Mouse (Mus musculus): ENCODE measurements around the gene St5.

St5 gene

GRCm38 (mm10) chr7:109609565-109610345, 93.7 kb downstream of the St5 start:
- DNase-seq (ENCODE audit: low read depth), result no peak

DNA sequence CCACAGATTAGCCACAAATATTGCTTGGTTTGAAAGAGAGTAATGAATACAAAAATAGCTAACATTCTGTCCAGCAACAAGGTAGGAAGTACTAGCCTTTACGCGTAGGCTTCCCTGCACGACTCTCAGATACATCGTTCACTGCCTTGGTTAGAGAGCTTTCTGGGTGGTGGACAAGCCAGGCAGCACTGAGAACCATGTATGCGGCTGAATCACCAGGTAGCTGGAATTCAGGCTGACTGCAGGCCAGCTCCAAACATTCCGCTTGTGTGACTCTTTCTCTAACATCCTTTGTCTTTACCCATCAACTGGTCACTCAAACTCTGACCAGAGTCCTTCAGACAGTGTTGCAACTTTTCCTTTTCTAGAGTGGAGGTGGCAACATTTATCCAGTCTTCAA, 94.6 kb downstream of the St5 start:
- no peak for DNase-seq (ENCODE audit: low read depth)

- DNase-seq (ENCODE audit: low read depth), result no peak
Observed at GRCm38 (mm10) chr7:109606994-109607610, 96.3 kb downstream of the St5 start.

DNA sequence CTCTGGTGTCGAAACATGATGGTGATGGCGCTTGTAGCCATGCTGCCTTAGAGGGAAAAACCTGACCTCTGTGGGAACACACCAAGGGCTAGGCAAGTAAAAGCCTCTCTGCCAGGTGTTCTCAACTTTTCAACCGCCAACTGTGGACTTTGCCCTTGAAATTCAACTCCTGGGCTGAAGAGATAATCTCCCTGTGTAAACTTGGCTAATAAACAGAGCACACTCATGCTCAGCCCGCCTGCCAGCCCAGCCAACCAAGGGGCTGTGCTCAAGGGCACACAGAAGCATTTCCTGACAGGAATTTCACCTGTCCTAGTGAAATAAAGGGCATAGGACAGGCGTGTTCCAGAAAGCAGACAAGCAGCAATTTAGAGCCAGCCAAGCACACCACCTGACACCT, 100.8 kb downstream of the St5 start:
- DNase-seq (ENCODE audit: low read depth), result no peak

GRCm38 (mm10) chr7:109602022-109602421, 101.4 kb downstream of the St5 start:
- DNase-seq (ENCODE audit: low read depth), result no peak

DNA sequence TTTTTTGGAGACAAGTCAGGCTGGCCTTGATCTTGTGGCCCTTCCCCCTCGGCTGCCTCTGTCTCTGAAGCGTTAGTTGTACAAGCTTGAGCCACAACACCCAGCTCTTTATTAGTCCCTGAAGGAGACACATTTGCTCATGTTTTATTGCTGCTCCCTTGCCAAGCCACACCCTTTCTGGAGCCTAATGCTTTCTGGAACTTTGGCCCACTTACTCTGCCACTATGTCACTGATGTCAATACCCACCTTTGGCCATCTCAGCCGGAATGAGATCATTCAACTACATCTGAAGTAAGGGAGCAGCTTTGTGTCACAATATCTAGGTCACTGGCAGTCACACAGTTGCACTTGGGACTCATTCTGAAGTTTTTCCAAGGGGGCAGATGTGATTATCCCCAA, 102.7 kb downstream of the St5 start:
- no peak for DNase-seq (ENCODE audit: low read depth)

DNA sequence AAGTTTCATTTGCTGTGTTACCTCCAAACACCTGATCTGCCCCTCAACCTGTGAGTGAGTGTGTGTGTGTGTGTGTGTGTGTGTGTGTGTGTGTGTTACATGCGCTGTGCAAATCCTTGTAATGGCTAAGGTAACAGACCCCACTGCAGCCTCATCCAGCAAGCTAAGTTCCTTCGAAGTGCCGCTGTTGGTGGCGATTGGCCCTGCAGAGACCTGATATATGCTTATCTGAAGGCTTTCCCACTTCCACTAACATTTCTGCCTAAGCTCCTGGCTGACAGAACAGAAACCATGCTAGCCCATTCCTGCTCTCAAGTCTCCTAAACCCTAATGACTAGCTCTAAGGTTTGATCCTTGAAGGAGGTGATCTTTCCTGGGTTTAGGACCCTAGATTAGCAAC, 103.4 kb downstream of the St5 start:
- DNase-seq (ENCODE audit: low read depth), result no peak

- no peak for DNase-seq (ENCODE audit: low read depth)
Observed at GRCm38 (mm10) chr7:109594845-109595531, 108.4 kb downstream of the St5 start.

GRCm38 (mm10) chr7:109593992-109594391, 109.4 kb downstream of the St5 start:
- no peak for DNase-seq (ENCODE audit: low read depth)

- no peak for DNase-seq (ENCODE audit: low read depth)
Observed at GRCm38 (mm10) chr7:109592184-109592583, 111.2 kb downstream of the St5 start.

- no peak for DNase-seq (ENCODE audit: low read depth)
Observed at GRCm38 (mm10) chr7:109590576-109590975, 112.8 kb downstream of the St5 start.

- no peak for DNase-seq (ENCODE audit: low read depth)
Observed at GRCm38 (mm10) chr7:109588990-109589389, 114.4 kb downstream of the St5 start.

DNA sequence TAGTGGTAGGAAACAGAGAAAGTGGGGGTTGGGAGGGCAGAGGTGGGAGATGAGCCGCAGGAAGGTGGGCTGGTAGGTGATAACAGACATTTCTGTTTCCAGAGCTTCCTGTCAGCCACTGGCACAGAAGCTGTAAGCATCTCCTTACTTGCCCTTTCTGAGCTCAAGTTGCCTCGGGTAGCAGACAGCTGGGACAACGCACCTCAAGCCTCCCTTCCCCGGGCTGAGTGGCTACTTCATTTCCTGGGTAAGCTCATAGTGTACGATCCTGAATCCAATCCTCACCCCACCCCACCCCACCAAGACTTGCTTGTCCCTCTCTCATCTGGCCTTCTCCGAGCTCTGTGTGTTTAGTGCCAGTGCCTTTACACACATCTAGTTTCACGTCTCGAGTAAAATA, 115.3 kb downstream of the St5 start:
- no peak for DNase-seq (ENCODE audit: low read depth)

DNA sequence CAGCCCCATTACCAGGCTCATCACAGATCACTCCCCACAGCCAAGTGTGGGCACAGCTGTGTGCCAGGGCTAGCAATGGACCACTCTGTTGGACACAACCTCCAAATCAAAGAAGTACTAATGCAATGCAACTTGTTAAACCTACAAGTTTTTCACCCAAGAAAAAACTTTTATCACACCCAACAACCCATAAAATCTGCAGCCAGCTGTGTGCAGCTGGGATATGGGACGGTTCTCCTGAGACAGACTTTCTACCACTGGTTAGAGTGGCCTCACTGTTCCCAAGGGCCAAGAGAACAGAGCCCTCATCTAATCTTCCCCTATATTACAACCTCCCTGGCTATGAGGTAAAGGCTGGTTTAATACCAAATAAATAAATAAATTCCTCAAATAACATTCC, 118.9 kb downstream of the St5 start:
- no peak for DNase-seq (ENCODE audit: low read depth)

DNA sequence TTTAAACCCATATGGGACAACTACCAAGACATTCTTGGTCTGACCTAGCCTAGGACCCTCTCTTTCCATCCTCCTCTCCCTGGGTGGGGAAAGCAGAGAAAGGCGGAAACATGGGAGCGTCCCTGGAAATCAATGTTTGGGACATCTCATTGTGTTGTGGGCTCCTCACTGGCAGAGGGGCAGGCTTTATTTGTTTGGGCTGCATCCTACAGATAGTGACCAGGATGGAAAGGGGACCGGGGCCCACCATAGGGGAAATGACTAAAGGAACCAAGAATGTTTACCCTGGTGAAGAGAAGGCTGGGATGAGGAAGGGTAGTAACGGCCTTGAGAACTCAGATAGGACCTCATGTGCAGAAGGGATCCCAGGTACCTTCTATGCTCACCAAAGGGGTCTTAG, 122.9 kb downstream of the St5 start:
- DNase-seq (ENCODE audit: low read depth), result no peak

DNA sequence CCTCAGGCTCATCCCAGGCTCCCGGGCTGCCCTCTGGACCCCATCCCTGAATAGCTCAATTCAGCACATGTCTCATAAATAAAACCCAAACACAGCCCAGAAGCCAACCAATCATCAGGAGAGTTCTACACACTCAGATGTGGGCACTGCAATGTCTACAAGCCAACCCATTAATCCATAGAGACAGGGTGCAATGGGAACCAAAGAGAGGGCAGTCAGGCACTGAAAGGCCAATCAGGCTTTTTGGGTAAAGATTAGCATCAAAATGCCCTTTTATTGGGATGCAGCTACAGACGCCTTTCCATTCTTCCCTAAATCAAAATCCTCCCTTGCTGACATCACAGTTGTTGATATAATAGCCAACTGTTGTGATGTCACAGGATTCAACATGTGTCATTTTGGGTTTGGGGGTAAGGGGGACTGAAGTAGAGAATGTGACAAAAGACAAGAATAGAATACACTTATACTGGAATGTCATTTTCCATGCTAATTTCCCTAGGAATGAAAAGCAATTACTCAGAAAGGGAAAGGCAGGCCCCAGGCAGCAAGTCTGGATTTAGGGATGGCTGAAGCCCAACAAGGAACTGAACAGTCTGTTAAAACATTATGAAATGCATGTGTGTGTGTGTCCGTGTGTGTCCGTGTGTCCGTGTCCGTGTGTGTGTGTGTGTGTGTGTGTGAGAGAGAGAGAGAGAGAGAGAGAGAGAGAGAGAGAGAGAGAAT, 123.7 kb downstream of the St5 start:
- no peak for DNase-seq (ENCODE audit: low read depth)

- no peak for DNase-seq (ENCODE audit: low read depth)
Observed at GRCm38 (mm10) chr7:109578880-109579584, 124.4 kb downstream of the St5 start.

DNA sequence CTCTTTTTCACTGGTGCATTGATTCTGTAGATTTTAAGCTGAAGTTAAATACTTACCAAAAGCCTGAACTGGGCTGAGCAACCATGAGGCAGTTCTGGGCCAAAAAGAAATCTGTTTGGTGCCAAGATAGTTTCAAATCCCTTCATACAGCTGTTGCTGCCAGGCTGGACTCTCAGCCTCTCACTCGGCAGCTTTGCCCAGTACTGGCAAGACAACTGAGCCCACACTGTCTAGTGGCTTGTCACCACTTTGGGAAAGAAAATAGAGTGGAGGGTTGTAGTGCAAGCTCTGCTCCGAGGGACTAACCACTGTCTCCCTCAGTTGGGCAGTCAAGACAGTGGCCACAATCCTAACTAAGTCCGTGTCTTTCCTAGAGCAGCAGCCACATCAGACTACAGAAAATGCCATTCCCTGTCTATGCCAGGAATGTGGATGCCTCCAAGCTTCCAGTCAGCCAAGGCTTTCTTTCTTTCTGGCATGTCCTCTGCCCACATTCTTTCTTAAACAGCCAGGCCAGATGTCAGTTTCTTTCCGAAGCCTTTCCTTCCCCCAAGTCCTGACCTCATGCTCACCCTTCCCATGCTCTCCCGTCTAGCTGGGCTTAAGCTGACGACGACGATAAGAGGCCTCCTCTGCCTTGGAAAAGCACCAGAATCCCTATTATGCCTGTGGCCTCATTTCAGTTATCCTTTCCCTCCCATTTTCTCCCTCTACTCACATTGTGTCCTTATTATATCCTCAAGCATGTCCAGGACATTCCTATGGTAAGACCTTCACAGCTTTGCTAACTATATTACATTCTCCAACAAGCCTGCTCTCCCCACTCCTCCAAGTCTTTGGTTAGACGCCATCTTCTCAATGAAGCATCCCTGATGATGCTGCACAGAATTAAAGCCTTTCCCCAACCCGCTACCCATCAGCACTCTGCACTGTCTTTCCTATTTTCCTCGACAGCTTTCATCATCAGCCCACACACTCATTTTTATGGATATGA, 126.8 kb downstream of the St5 start:
- DNase-seq (ENCODE audit: low read depth), result no peak

DNA sequence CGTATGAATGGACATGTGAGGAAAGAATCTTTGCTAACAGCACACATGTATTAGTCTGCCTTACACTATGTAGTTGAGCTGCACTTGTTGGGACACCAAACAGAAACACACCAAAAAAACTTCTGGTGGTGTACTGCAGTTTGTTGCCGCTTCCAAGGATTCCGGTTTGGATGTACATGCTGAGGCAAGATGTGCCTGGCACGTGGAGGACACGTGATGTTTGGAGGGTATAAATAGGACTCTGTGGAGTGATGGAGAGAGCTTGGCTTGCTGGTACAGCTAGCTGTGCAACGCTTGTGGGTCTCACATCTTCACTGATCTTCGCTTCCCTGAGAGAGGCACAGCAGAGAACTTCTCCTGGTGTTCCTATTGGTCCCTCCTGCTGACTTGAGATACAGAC, 129.2 kb downstream of the St5 start:
- no peak for DNase-seq (ENCODE audit: low read depth)

GRCm38 (mm10) chr7:109568391-109568892, 135.0 kb downstream of the St5 start:
- no peak for DNase-seq (ENCODE audit: low read depth)

Data from naive thymus-derived CD4-positive, alpha-beta T cell, adult 2 months (primary cell).